Mouse (Mus musculus) myocyte (in vitro differentiated cells): Measurements from ENCODE around the gene Tex38. TPM values are rescaled to one million over a fixed set of nuclear protein-coding genes. Genes with fewer than 3 reads are reported as not detected.

ENCODE experiments used
- H3K27me3 ChIP-seq: one replicate; pipeline ENCODE4 v1.6.1; 2011; ENCODE audit not compliant: control insufficient read depth, insufficient read depth, insufficient read length
- H3K36me3 ChIP-seq: one replicate; pipeline ENCODE4 v1.6.1; 2011; ENCODE audit not compliant: control insufficient read depth, insufficient read depth
- H3K4me2 ChIP-seq: one replicate; pipeline ENCODE4 v1.6.1; 2011; ENCODE audit warnings: low read depth, control low read depth
- H3K4me3 ChIP-seq: one replicate; pipeline ENCODE4 v1.5.1; 2011; ENCODE audit warnings: mild to moderate bottlenecking, control low read depth, moderate library complexity
- H3K79me2 ChIP-seq: one replicate; pipeline ENCODE4 v1.6.1; 2011; ENCODE audit not compliant: control insufficient read depth, insufficient read depth
- H3ac ChIP-seq: one replicate; pipeline ENCODE4 v1.6.1; 2011; ENCODE audit not compliant: control insufficient read depth, insufficient read length
- CEBPB ChIP-seq: IDR thresholded peaks from 2 replicates; pipeline ENCODE4 v1.6.1; 2011; ENCODE audit warnings: mild to moderate bottlenecking, moderate library complexity; ENCODE audit not compliant: poor library complexity, insufficient read depth, severe bottlenecking
- E2F4 ChIP-seq: IDR thresholded peaks from one replicate; pipeline ENCODE4 v1.6.1; 2011; ENCODE audit warnings: mild to moderate bottlenecking, control low read depth, moderate library complexity; ENCODE audit not compliant: insufficient read depth
- MAX ChIP-seq: IDR thresholded peaks from one replicate; pipeline ENCODE4 v1.6.1; 2011; ENCODE audit warnings: low read depth, mild to moderate bottlenecking, control low read depth
- MYOD1 ChIP-seq, 3 experiments: IDR thresholded peaks; one replicate each; pipeline ENCODE4 v1.6.1; 2011; ENCODE audit warnings: control low read depth in 2 of 3, low read depth in 2 of 3, mild to moderate bottlenecking in 2 of 3, moderate library complexity in 1 of 3; ENCODE audit not compliant: insufficient read length in 2 of 3, control insufficient read depth in 1 of 3
- MYOG ChIP-seq, 3 experiments: IDR thresholded peaks; one replicate each; pipeline ENCODE4 v1.6.1; 2011; ENCODE audit warnings: control low read depth in 2 of 3, low read depth in 2 of 3, mild to moderate bottlenecking in 2 of 3; ENCODE audit not compliant: insufficient read length in 2 of 3, control insufficient read depth in 1 of 3, insufficient read depth in 1 of 3
- POLR2A ChIP-seq: IDR thresholded peaks from one replicate; pipeline ENCODE4 v1.6.1; 2011; ENCODE audit warnings: low read depth, mild to moderate bottlenecking, control low read depth, moderate library complexity; ENCODE audit not compliant: insufficient read length
- POLR2AphosphoS2 ChIP-seq: IDR thresholded peaks from one replicate; pipeline ENCODE4 v1.6.1; 2011; ENCODE audit warnings: low read depth, control low read depth; ENCODE audit not compliant: insufficient read length
- REST ChIP-seq: IDR thresholded peaks from one replicate; pipeline ENCODE4 v1.6.1; 2011; ENCODE audit warnings: mild to moderate bottlenecking, control low read depth, moderate library complexity; ENCODE audit not compliant: insufficient read depth, insufficient read length
- SRF ChIP-seq: IDR thresholded peaks from one replicate; pipeline ENCODE4 v1.6.1; 2011; ENCODE audit warnings: low read depth; ENCODE audit not compliant: control insufficient read depth, insufficient read length
- TCF12 ChIP-seq: IDR thresholded peaks from one replicate; pipeline ENCODE4 v1.6.1; 2011; ENCODE audit warnings: mild to moderate bottlenecking, control low read depth; ENCODE audit not compliant: poor library complexity, insufficient read depth, severe bottlenecking
- TCF3 ChIP-seq: IDR thresholded peaks from one replicate; pipeline ENCODE4 v1.6.1; 2011; ENCODE audit warnings: low read depth, control low read depth; ENCODE audit not compliant: insufficient read length
- USF1 ChIP-seq: IDR thresholded peaks from one replicate; pipeline ENCODE4 v1.6.1; 2011; ENCODE audit warnings: low read depth, mild to moderate bottlenecking, control low read depth, moderate library complexity
- polyA plus RNA-seq: library from polyadenylated mRNA; unstranded; fragments of >200 nt; fragmentation: generic; extraction: Trizol; gene quantifications from one replicate; pipeline ENCODE4 v1.2.1, GENCODE M21; 2012; ENCODE audit warnings: missing spikeins

Tex38 gene
- polyA plus RNA-seq, 1 experiment, result not detected

DNA sequence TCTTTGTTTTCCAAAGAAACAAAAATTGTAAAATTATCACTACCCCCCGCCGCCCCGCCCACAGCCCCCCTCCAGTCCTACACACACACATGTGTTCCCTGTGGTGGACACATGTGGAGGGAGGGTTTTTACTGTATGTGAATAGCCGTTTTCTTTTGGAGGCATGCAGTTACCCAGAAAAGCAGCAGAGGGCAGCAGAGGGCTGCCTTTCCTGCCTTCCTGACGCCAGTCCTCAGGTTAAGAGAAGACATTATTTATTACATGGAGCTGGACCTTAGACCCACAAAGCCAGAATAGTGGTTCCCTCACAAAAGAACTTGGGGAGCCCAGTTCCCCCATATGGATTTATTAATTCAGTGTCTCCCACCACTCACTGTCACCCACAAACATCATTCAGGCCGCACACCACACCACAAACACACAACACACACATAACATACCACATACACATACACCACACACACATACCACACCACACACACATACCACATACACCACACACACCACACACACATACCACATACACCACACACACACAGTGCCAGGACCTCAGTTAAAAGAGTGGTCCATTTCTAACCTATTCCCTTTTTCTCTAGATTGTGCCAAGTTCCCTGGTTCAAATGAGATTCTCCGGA lies 49.1 kb downstream of the Tex38 start:
- Histone ChIP-seq H3K79me2 (no peaks in the 10 kb centered on the region), H3K27me3 (peaks cover 12% of the 10 kb centered on the region), H3K4me3 (no peak overlapping the region), H3ac (no peak overlapping the region), H3K36me3 (no peaks in the 10 kb centered on the region), H3K4me2 (no peak overlapping the region)
- TF ChIP-seq MYOD1 (IDR thresholded peaks at IDR 0.05; ENCODE audit: control insufficient read depth in 1 of 3, insufficient read length in 2 of 3, low read depth in 2 of 3) (no peak), TCF3 (no peak), MAX (no peak), REST (no peak), POLR2A (no peak), MYOG (IDR thresholded peaks at IDR 0.05; ENCODE audit: control insufficient read depth in 1 of 3, insufficient read depth in 1 of 3, insufficient read length in 2 of 3, low read depth in 2 of 3) (no peak), USF1 (no peak), POLR2AphosphoS2 (no peak), E2F4 (no peak), SRF (no peak), CEBPB (no peak), TCF12 (no peak)

Other genes with a start within 250 kb of the Tex38 start
- not detected for gene Cyp4a31, start 217.4 kb downstream of the Tex38 start, polyA plus RNA-seq
- not detected for gene Cyp4a32, start 180.0 kb downstream of the Tex38 start, polyA plus RNA-seq
- gene Cyp4b1, start 133.3 kb downstream of the Tex38 start, polyA plus RNA-seq, result 0.84 TPM
- gene Efcab14, start 43.3 kb downstream of the Tex38 start, polyA plus RNA-seq, result 11.1 TPM
- gene Atpaf1, start 3.8 kb upstream of the Tex38 start, polyA plus RNA-seq, result 12.5 TPM
- gene Mob3c, start 47.1 kb upstream of the Tex38 start, polyA plus RNA-seq, result 4.9 TPM
- gene Mknk1, start 58.2 kb upstream of the Tex38 start, polyA plus RNA-seq, result 31.7 TPM
- not detected for gene Kncn, start 103.4 kb upstream of the Tex38 start, polyA plus RNA-seq
- gene 6430628N08Rik, start 109.6 kb upstream of the Tex38 start, polyA plus RNA-seq, result not detected
- gene Dmbx1, start 158.9 kb upstream of the Tex38 start, polyA plus RNA-seq, result 0.01 TPM
- 0.08 TPM for gene Faah, start 236.9 kb upstream of the Tex38 start, polyA plus RNA-seq